Mouse (Mus musculus): Measurements from ENCODE around the gene Dclk1.

GRCm38 (mm10) chr3:55291964-55292363 lies 49.8 kb downstream of the Dclk1 start:
- TF ChIP-seq CTCF (IDR thresholded peaks at IDR 0.05; ENCODE audit: borderline replicate concordance, insufficient read depth, low read length) (no peak), POLR2A (IDR thresholded peaks at IDR 0.05; ENCODE audit: low read depth, low read length) (no peak)
